Mouse (Mus musculus) forebrain, embryonic 14.5 days (tissue): Measurements from ENCODE around the gene Olfr934. TPM values are rescaled to one million over a fixed set of nuclear protein-coding genes. Genes with fewer than 3 reads are reported as not detected.

Source experiments
- ATAC-seq: fragments of 200-750 bp; cut with Nextera tagmentation; 2 replicates; pipeline ENCODE4 v1.8.0; 2017; ENCODE audit warnings: mild to moderate bottlenecking, moderate library complexity
- DNase-seq: peaks from one replicate; pipeline ENCODE4 v3.0.0-alpha.2; 2015; ENCODE audit warnings: low spot score
- H3K27ac ChIP-seq: fragments of 300-500 bp; sonication (generic); 2 replicates; pipeline ENCODE4 v1.5.1; 2014; ENCODE audit warnings: low read depth, mild to moderate bottlenecking, control low read depth, low read length, moderate library complexity
- H3K27me3 ChIP-seq: fragments of 300-500 bp; sonication (generic); replicated peaks from 2 replicates; pipeline ENCODE4 v1.6.1; 2014; ENCODE audit warnings: low read length, control low read depth, mixed read lengths; ENCODE audit not compliant: control insufficient read depth, insufficient read depth
- H3K36me3 ChIP-seq: fragments of 300-500 bp; sonication (generic); 2 replicates; pipeline ENCODE4 v1.6.1; 2014; ENCODE audit warnings: low read length, control low read depth; ENCODE audit not compliant: control insufficient read depth, insufficient read depth
- H3K4me1 ChIP-seq: fragments of 300-500 bp; sonication (generic); 2 replicates; pipeline ENCODE4 v1.6.1; 2014; ENCODE audit warnings: antibody characterized with exemption, low read length, control low read depth; ENCODE audit not compliant: control insufficient read depth, insufficient read depth
- H3K4me2 ChIP-seq: fragments of 300-500 bp; sonication (generic); 2 replicates; pipeline ENCODE4 v1.6.1; 2014; ENCODE audit warnings: mild to moderate bottlenecking, control low read depth, low read length
- H3K4me3 ChIP-seq: fragments of 300-500 bp; sonication (generic); 2 replicates; pipeline ENCODE4 v1.5.1; 2014; ENCODE audit warnings: low read depth, low read length, control low read depth
- H3K9ac ChIP-seq: fragments of 300-500 bp; sonication (generic); 2 replicates; pipeline ENCODE4 v1.6.1; 2014; ENCODE audit warnings: mild to moderate bottlenecking, low read length, control low read depth, moderate library complexity
- H3K9me3 ChIP-seq: fragments of 300-500 bp; sonication (generic); replicated peaks from 2 replicates; pipeline ENCODE4 v1.6.1; 2016; ENCODE audit warnings: low read length, control low read depth, mixed read lengths; ENCODE audit not compliant: control insufficient read depth
- WGBS: fragments of 180-500 bp; shearing (Covaris S2); extraction: QIAGEN DNeasy Blood & Tissue Kit; methylation state at CpG from one replicate; pipeline ENCODE4 v1.1.7; 2014; 5-methylcytosine and 5-hydroxymethylcytosine counted together
- polyA plus RNA-seq: library from polyadenylated mRNA; unstranded; fragments of >200 nt; fragmentation: Nextera tagmentation; extraction: Ambion mirVana; gene quantifications from 2 replicates; pipeline ENCODE4 v1.2.1, GENCODE M21; 2014

Olfr934 gene
- not detected in 2 replicates for polyA plus RNA-seq

GRCm38 (mm10) chr9:38988215-38988614 is at the start of gene Olfr934:
Gene Olfr934 (minus strand): TSS chr9:38988315.
- no peak within 1 kb of the TSS for H3K4me3 ChIP-seq
- no peak within 1 kb of the TSS for H3K4me2 ChIP-seq
- H3K9ac ChIP-seq = no peak within 1 kb of the TSS
- no peaks in the 10 kb centered on the region for H3K36me3 ChIP-seq
- H3K4me1 ChIP-seq = no peaks in the 10 kb centered on the region
- no peak within 1 kb of the TSS for H3K27ac ChIP-seq
- no peak for DNase-seq
- H3K27me3 ChIP-seq = no peaks in the 10 kb centered on the region
- no peaks in the 10 kb centered on the region for H3K9me3 ChIP-seq
- ATAC-seq = no peak
- WGBS = 94% methylated on average over 2 of the region's 2 CpGs

GRCm38 (mm10) chr9:39023277-39023676 is 35.2 kb upstream of the Olfr934 start, which contains the start of gene Olfr146:
Gene Olfr146 (minus strand): TSS chr9:39023377.
- WGBS = 88% methylated on average over 1 of the region's 1 CpGs

GRCm38 (mm10) chr9:38999583-38999982 is 11.5 kb upstream of the Olfr934 start, which contains the start of gene Olfr935:
Gene Olfr935 (minus strand): TSS chr9:38999683.
- H3K27ac ChIP-seq = no peak within 1 kb of the TSS
- H3K9ac ChIP-seq = no peak within 1 kb of the TSS
- no peak for ATAC-seq
- no peaks in the 10 kb centered on the region for H3K27me3 ChIP-seq
- DNase-seq = no peak
- H3K36me3 ChIP-seq = no peaks in the 10 kb centered on the region
- no peak within 1 kb of the TSS for H3K4me2 ChIP-seq
- H3K4me3 ChIP-seq = no peak within 1 kb of the TSS
- no peaks in the 10 kb centered on the region for H3K4me1 ChIP-seq
- WGBS = 77% methylated on average over 2 of the region's 2 CpGs
- no peaks in the 10 kb centered on the region for H3K9me3 ChIP-seq

More at GRCm38 (mm10) chr9:39023277-39023676, 35.2 kb upstream of the Olfr934 start, which contains the start of gene Olfr146:
- H3K9ac ChIP-seq = no peak within 1 kb of the TSS
- no peak within 1 kb of the TSS for H3K27ac ChIP-seq
- H3K4me2 ChIP-seq = no peak within 1 kb of the TSS
- ATAC-seq = no peak
- DNase-seq = no peak
- H3K27me3 ChIP-seq = no peaks in the 10 kb centered on the region
- H3K36me3 ChIP-seq = no peaks in the 10 kb centered on the region
- no peak within 1 kb of the TSS for H3K4me3 ChIP-seq
- no peaks in the 10 kb centered on the region for H3K9me3 ChIP-seq
- H3K4me1 ChIP-seq = no peaks in the 10 kb centered on the region

DNA sequence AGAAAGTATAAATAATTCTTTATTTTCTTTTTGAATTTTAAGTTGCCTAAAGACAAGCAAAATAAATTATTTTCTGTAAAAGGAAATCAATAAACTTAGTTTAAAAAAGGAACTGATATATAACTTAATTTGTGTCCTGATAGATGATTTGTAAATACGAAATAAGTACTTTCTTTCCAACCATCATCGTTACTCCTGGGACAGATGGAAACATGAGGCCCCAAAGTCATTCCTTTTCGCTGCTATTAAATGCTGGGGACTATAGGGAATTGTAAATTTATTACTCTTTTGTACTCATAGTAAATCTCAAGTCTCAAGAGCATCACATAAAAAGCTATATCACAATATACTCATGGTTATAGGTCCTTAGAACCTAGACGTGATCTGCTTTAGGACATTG is 16.1 kb downstream of the Olfr934 start, which contains the start of gene Olfr933:
Gene Olfr933 (plus strand): TSS at position 301 of the 400 bp plus-strand sequence.
- 84% methylated on average over 4 of the region's 4 CpGs for WGBS
- H3K4me2 ChIP-seq = no peak within 1 kb of the TSS
- no peak within 1 kb of the TSS for H3K27ac ChIP-seq
- no peaks in the 10 kb centered on the region for H3K4me1 ChIP-seq
- no peaks in the 10 kb centered on the region for H3K36me3 ChIP-seq
- H3K4me3 ChIP-seq = no peak within 1 kb of the TSS
- DNase-seq (no peak), ATAC-seq (no peak)
- no peak within 1 kb of the TSS for H3K9ac ChIP-seq
- H3K9me3 ChIP-seq = no peaks in the 10 kb centered on the region
- no peaks in the 10 kb centered on the region for H3K27me3 ChIP-seq

DNA sequence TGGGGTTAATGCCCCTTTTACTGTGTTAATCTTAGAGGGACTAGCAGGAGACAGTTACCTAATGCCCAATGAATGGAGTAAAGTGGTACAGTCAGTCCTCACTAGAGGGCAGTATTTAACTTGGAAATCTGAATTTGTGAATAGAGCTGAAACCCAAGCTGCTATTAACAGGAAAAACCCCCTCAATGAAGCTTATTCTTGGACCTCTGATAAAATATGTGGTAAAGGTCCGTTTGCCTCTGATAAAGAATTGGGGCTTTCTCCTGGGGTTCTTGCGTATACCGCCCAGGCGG is 34.0 kb downstream of the Olfr934 start:
- Histone ChIP-seq H3K27me3 (no peaks in the 10 kb centered on the region), H3K9me3 (no peaks in the 10 kb centered on the region), H3K4me2 (no peak overlapping the region), H3K4me1 (no peaks in the 10 kb centered on the region), H3K9ac (no peak overlapping the region), H3K36me3 (no peaks in the 10 kb centered on the region), H3K27ac (no peak overlapping the region), H3K4me3 (no peak overlapping the region)
- no peak for ATAC-seq
- DNase-seq = peak; percentile 24
- 84% methylated on average over 4 of the region's 4 CpGs for WGBS

DNA sequence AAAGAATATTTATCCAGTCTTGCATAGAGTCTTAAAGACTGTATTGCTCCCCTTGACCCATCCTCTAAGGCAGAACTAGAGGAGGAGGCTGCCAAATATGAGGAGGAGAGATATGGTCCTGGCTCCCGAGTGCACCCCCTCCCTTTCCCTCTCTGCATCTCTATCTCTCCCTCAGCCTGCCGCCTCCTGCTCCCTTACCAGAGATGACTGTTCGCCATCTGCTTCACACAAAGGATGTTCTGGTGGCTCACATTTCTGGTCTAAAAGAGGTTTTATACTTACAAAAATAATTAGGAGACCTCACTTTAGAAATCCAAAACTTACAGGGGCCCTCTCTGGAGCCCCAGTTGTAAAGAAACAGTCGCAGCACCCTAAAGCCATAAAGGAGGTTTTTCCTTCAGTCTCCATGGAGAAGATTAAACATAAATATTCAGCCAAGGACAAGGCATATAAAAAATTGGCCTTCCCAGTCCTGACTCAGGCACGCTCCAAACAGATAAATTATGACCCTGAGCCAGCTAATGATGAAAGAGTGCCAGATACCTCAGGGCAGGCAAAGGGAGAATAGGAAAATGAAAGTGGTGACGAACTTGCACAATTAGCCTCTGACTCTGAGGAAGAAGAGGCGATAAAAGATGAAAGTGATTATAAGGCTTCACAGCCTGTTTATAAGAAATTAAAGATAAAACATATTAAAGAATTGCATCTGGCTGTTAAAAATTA is 34.6 kb downstream of the Olfr934 start:
- WGBS = 84% methylated on average over 7 of the region's 7 CpGs
- Histone ChIP-seq H3K36me3 (no peaks in the 10 kb centered on the region), H3K4me2 (no peak overlapping the region), H3K27me3 (no peaks in the 10 kb centered on the region), H3K9me3 (no peaks in the 10 kb centered on the region), H3K27ac (no peak overlapping the region), H3K4me1 (no peaks in the 10 kb centered on the region), H3K4me3 (no peak overlapping the region), H3K9ac (no peak overlapping the region)
- DNase-seq (no peak), ATAC-seq (no peak)

Other genes starting within 250 kb of the Olfr934 start
- not detected in 2 replicates for gene Olfr920, start 236.0 kb downstream of the Olfr934 start, polyA plus RNA-seq
- not detected in 2 replicates for gene Olfr921, start 215.2 kb downstream of the Olfr934 start, polyA plus RNA-seq
- not detected in 2 replicates for gene Olfr922, start 173.7 kb downstream of the Olfr934 start, polyA plus RNA-seq
- not detected in 2 replicates for gene Olfr923, start 161.8 kb downstream of the Olfr934 start, polyA plus RNA-seq
- gene Olfr924, start 143.9 kb downstream of the Olfr934 start, polyA plus RNA-seq = not detected in 2 replicates
- gene Olfr26, start 133.3 kb downstream of the Olfr934 start, polyA plus RNA-seq = not detected in 2 replicates
- gene Olfr926, start 111.2 kb downstream of the Olfr934 start, polyA plus RNA-seq = not detected in 2 replicates
- not detected in 2 replicates for gene Olfr930, start 58.5 kb downstream of the Olfr934 start, polyA plus RNA-seq
- gene Olfr933, start 16.0 kb downstream of the Olfr934 start, polyA plus RNA-seq = not detected in 2 replicates
- not detected in 2 replicates for gene Olfr935, start 11.4 kb upstream of the Olfr934 start, polyA plus RNA-seq
- not detected in 2 replicates for gene Olfr146, start 35.1 kb upstream of the Olfr934 start, polyA plus RNA-seq
- gene Olfr937, start 76.6 kb upstream of the Olfr934 start, polyA plus RNA-seq = not detected in 2 replicates
- not detected in 2 replicates for gene Olfr938, start 90.6 kb upstream of the Olfr934 start, polyA plus RNA-seq
- gene Olfr27, start 139.8 kb upstream of the Olfr934 start, polyA plus RNA-seq = not detected in 2 replicates
- not detected in 2 replicates for gene Olfr943, start 178.0 kb upstream of the Olfr934 start, polyA plus RNA-seq
- not detected in 2 replicates for gene Olfr944, start 213.6 kb upstream of the Olfr934 start, polyA plus RNA-seq